Mouse (Mus musculus) embryonic facial prominence, embryonic 14.5 days (tissue): Measurements from ENCODE around the gene Mrtfa. TPM values are rescaled to one million over a fixed set of nuclear protein-coding genes. Genes with fewer than 3 reads are reported as not detected.

Experiments
- ATAC-seq: fragments of 200-750 bp; cut with Nextera tagmentation; 2 replicates; pipeline ENCODE4 v1.8.0; 2017; ENCODE audit warnings: low read depth, moderate number of reproducible peaks, moderate TSS enrichment
- DNase-seq: peaks from one replicate; pipeline ENCODE4 v3.0.0-alpha.2; 2015; ENCODE audit warnings: low spot score
- H3K27ac ChIP-seq: fragments of 300-500 bp; sonication (generic); replicated peaks from 2 replicates; pipeline ENCODE4 v1.5.1; 2014; ENCODE audit warnings: low read depth, mild to moderate bottlenecking, low read length, moderate library complexity
- H3K27me3 ChIP-seq: fragments of 300-500 bp; sonication (generic); replicated peaks from 2 replicates; pipeline ENCODE4 v1.6.1; 2014; ENCODE audit warnings: low read length; ENCODE audit not compliant: control insufficient read depth, insufficient read depth
- H3K36me3 ChIP-seq: fragments of 300-500 bp; sonication (generic); 2 replicates; pipeline ENCODE4 v1.6.1; 2014; ENCODE audit warnings: low read length, mixed read lengths; ENCODE audit not compliant: control insufficient read depth, insufficient read depth
- H3K4me1 ChIP-seq: fragments of 300-500 bp; sonication (generic); 2 replicates; pipeline ENCODE4 v1.6.1; 2014; ENCODE audit warnings: antibody characterized with exemption, low read length; ENCODE audit not compliant: control insufficient read depth, insufficient read depth
- H3K4me2 ChIP-seq: fragments of 300-500 bp; sonication (generic); 2 replicates; pipeline ENCODE4 v1.6.1; 2014; ENCODE audit warnings: low read depth, mild to moderate bottlenecking, low read length, moderate library complexity, mixed read lengths
- H3K4me3 ChIP-seq: fragments of 300-500 bp; sonication (generic); 2 replicates; pipeline ENCODE4 v1.5.1; 2014; ENCODE audit warnings: low read depth, mild to moderate bottlenecking, low read length
- H3K9ac ChIP-seq: fragments of 300-500 bp; sonication (generic); 2 replicates; pipeline ENCODE4 v1.6.1; 2014; ENCODE audit warnings: low read depth, mild to moderate bottlenecking, low read length, moderate library complexity, mixed read lengths
- H3K9me3 ChIP-seq: fragments of 300-500 bp; sonication (generic); 2 replicates; pipeline ENCODE4 v1.6.1; 2016; ENCODE audit warnings: low read length; ENCODE audit not compliant: control insufficient read depth
- WGBS: fragments of 180-500 bp; shearing (Covaris S2); extraction: QIAGEN DNeasy Blood & Tissue Kit; methylation state at CpG from one replicate; pipeline ENCODE4 v1.1.7; 2014; 5-methylcytosine and 5-hydroxymethylcytosine counted together
- polyA plus RNA-seq: library from polyadenylated mRNA; unstranded; fragments of >200 nt; fragmentation: Nextera tagmentation; extraction: Ambion mirVana; gene quantifications from 2 replicates; pipeline ENCODE4 v1.2.1, GENCODE M21; 2014

Gene Mrtfa
- polyA plus RNA-seq, 1 experiment from 2014 or later: 28.6 TPM

GRCm38 (mm10) chr15:81212976-81213375 lies 22.4 kb upstream of the Mrtfa start:
- ATAC-seq (peak; percentile 85), DNase-seq (peak; percentile 84)
- Histone ChIP-seq H3K36me3 (no peaks in the 10 kb centered on the region), H3K4me2 (peak overlapping the region; percentile 43), H3K4me1 (peaks cover 19% of the 10 kb centered on the region; the same call in 1 of the 2 replicates), H3K9ac (0 out of 2 replicates have a peak overlapping the region, but pooled peaks have one; percentile 12), H3K4me3 (0 out of 2 replicates have a peak overlapping the region, but pooled peaks have one; percentile 3), H3K9me3 (no peaks in the 10 kb centered on the region), H3K27ac (no peak overlapping the region), H3K27me3 (no peaks in the 10 kb centered on the region)
- WGBS: 16% methylated on average over 15 of the region's 15 CpGs

DNA sequence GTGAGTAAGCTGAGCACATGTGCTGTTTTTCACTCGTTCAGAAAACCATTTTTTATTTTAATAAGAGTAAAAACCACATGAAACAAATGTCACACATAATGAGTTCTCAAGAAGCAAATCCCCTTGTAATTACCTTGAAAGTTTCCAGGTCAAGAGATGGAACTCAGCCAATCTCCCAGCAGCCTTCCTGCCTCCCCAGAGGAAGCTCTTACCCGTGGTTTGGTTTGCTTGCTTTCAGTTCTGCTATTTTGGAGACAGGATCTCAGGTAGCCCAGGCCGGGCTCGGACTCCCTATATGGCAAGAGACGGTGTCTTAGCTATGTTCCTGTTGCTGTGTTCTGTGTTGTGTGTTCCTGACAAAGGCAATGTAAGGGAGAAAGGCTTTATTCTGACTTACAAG lies 19.9 kb upstream of the Mrtfa start:
- ATAC-seq: no peak
- WGBS: 35% methylated on average over 5 of the region's 5 CpGs

GRCm38 (mm10) chr15:81202462-81202861 lies 11.9 kb upstream of the Mrtfa start:
- Histone ChIP-seq H3K9ac (no peak overlapping the region), H3K4me2 (no peak overlapping the region), H3K9me3 (no peaks in the 10 kb centered on the region), H3K27me3 (no peaks in the 10 kb centered on the region), H3K4me3 (no peak overlapping the region), H3K27ac (no peak overlapping the region), H3K4me1 (no peaks in the 10 kb centered on the region), H3K36me3 (no peaks in the 10 kb centered on the region)
- WGBS: 96% methylated on average over 5 of the region's 5 CpGs
- no peak for ATAC-seq
- DNase-seq: no peak

More for the DNA sequence above, 19.9 kb upstream of the Mrtfa start:
- no peak overlapping the region for H3K4me2 ChIP-seq
- H3K4me1 ChIP-seq: peaks cover 19% of the 10 kb centered on the region; the same call in 1 of the 2 replicates
- no peak overlapping the region for H3K4me3 ChIP-seq
- H3K27ac ChIP-seq: no peak overlapping the region
- no peaks in the 10 kb centered on the region for H3K36me3 ChIP-seq
- DNase-seq: peak; percentile 67
- H3K9me3 ChIP-seq: no peaks in the 10 kb centered on the region
- no peaks in the 10 kb centered on the region for H3K27me3 ChIP-seq
- no peak overlapping the region for H3K9ac ChIP-seq

DNA sequence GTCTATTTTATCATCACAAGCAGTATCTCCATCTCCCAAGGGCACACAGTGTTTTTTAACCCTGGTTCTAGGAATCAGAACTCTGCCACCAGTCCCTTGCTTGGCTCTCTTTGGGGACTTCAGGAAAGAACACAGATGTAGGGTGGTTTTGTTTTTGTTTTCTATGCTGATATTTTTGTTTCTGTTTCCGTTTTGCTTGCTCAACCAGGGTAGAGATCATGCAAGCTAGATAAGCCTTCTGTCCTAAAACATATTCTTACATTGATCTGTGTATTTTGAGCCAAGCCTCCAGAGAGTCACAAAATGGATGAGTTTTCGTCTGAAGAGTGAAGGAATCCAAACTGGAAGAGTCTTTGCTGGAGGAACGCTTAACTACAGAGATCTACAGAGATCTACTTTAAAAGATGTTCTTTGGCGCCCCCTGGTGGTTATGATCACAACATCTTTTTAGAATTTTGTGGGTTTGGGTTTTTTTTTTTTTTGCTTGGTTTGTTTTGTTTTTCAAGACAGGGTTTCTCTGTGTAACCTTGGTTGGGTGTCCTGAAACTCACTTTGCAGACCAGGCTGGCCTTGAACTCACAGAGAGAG lies 8.9 kb upstream of the Mrtfa start:
- 14% methylated on average over 4 of the region's 4 CpGs for WGBS
- no peak overlapping the region for H3K9ac ChIP-seq
- ATAC-seq (no peak), DNase-seq (peak; percentile 93)
- H3K4me2 ChIP-seq: no peak overlapping the region
- H3K36me3 ChIP-seq: no peaks in the 10 kb centered on the region
- no peaks in the 10 kb centered on the region for H3K9me3 ChIP-seq
- no peak overlapping the region for H3K27ac ChIP-seq
- H3K27me3 ChIP-seq: no peaks in the 10 kb centered on the region
- H3K4me1 ChIP-seq: no peaks in the 10 kb centered on the region
- no peak overlapping the region for H3K4me3 ChIP-seq

GRCm38 (mm10) chr15:81198447-81198846 lies 7.9 kb upstream of the Mrtfa start:
- DNase-seq: no peak
- Histone ChIP-seq H3K36me3 (no peaks in the 10 kb centered on the region), H3K9ac (no peak overlapping the region), H3K4me1 (no peaks in the 10 kb centered on the region), H3K4me2 (no peak overlapping the region), H3K4me3 (no peak overlapping the region), H3K27ac (no peak overlapping the region), H3K9me3 (no peaks in the 10 kb centered on the region), H3K27me3 (no peaks in the 10 kb centered on the region)
- whole genome bisulfite sequencing: 93% methylated on average over 5 of the region's 5 CpGs
- ATAC-seq: no peak

GRCm38 (mm10) chr15:81197197-81197596 lies 6.6 kb upstream of the Mrtfa start:
- no peak overlapping the region for H3K9ac ChIP-seq
- DNase-seq (no peak), ATAC-seq (no peak)
- H3K36me3 ChIP-seq: no peaks in the 10 kb centered on the region
- H3K27ac ChIP-seq: no peak overlapping the region
- no peaks in the 10 kb centered on the region for H3K27me3 ChIP-seq
- no peaks in the 10 kb centered on the region for H3K9me3 ChIP-seq
- no peaks in the 10 kb centered on the region for H3K4me1 ChIP-seq
- whole genome bisulfite sequencing: 85% methylated on average over 10 of the region's 10 CpGs
- H3K4me3 ChIP-seq: no peak overlapping the region
- H3K4me2 ChIP-seq: no peak overlapping the region

- Histone ChIP-seq H3K4me1 (peaks cover 4% of the 10 kb centered on the region), H3K9me3 (no peaks in the 10 kb centered on the region), H3K36me3 (no peaks in the 10 kb centered on the region), H3K27ac (no peak overlapping the region), H3K4me3 (no peak overlapping the region), H3K9ac (no peak overlapping the region), H3K4me2 (no peak overlapping the region), H3K27me3 (no peaks in the 10 kb centered on the region)
- ATAC-seq (no peak), DNase-seq (peak; percentile 36)
- 38% methylated on average over 4 of the region's 4 CpGs for WGBS
These were observed 4.9 kb upstream of the Mrtfa start for GRCm38 (mm10) chr15:81195447-81195846.

- no peak for DNase-seq
These were observed 4.2 kb upstream of the Mrtfa start for GRCm38 (mm10) chr15:81194791-81195190.

DNA sequence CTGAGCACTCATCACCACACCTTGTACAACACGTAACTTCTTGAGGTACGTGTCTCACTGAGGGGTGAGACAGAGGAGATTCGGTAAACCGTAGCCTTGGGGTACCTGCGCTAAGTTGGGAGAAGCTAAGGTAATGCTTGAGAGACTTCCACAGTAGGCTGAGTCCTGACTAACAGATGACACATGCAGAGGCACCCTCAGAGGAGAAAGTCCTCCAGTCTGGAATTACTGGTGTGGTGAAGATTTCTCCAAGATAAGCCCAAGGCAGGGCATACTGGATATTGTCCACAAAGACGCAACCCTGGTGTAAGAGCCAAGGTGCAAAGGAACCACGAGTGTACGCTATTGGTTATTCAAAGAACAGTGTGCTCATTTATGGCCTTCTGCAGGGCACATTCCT lies 2.3 kb upstream of the Mrtfa start:
- Histone ChIP-seq H3K4me2 (no peak overlapping the region), H3K9me3 (no peaks in the 10 kb centered on the region), H3K27me3 (no peaks in the 10 kb centered on the region), H3K4me3 (no peak overlapping the region), H3K9ac (no peak overlapping the region), H3K36me3 (0 out of 2 replicates have a peak, but pooled peaks cover 3% of the 10 kb centered on the region), H3K27ac (no peak overlapping the region), H3K4me1 (peaks cover 19% of the 10 kb centered on the region)
- 90% methylated on average over 8 of the region's 8 CpGs for WGBS
- ATAC-seq (no peak), DNase-seq (no peak)

More at GRCm38 (mm10) chr15:81194791-81195190, 4.2 kb upstream of the Mrtfa start:
- Histone ChIP-seq H3K9ac (no peak overlapping the region), H3K4me3 (no peak overlapping the region), H3K27me3 (no peaks in the 10 kb centered on the region), H3K4me2 (no peak overlapping the region), H3K4me1 (peaks cover 6% of the 10 kb centered on the region), H3K36me3 (no peaks in the 10 kb centered on the region), H3K9me3 (no peaks in the 10 kb centered on the region), H3K27ac (no peak overlapping the region)
- ATAC-seq: no peak
- WGBS: 87% methylated on average over 6 of the region's 6 CpGs
